Mouse (Mus musculus): ENCODE measurements at regions not wholly inside any gene's neighbourhood (a gene's known extent, or its start where the extent isn't known, plus 50 kb on each side); places are given as distances from the start of the nearest gene placed in this dataset.

DNA sequence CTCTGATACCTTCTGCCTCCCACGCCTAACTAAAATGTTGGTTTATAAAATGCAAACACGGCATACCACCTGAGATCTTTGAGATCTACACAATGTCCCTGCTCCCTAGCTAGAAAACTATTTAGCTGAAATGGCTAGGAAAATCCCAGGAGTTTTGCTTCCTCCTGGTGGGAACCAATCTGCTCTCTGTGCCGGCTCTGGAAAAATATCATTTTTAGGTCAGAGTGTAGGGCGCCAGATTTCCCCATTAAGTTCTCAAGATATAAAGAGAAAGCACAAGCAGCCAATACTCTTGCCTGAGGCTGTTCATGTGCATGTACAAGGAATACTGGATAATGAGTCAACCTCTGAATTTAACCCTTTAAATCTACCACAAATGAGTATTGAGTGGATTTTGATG, 301.0 kb downstream of the 9330182O14Rik start:
- no peak for DNase-seq

DNA sequence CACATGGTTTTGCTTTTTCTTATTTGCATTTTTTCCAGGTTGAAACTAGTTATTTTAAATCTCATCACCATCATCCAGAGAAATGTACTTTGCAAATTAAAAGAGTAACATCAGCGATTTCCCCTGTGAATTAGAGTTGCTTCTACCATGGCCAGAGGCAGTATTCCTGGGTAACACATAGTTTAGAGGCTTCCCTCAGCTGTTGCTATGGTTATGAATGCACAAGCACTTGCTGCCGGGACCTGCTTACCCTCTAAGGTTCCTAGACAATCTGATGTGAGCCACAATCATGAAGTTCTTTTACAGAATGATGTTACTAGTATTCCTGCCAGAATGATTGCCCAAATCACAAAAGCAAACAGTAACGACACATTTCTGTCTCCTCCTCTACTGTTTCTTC, 302.5 kb downstream of the 9330182O14Rik start:
- DNase-seq, result no peak

DNA sequence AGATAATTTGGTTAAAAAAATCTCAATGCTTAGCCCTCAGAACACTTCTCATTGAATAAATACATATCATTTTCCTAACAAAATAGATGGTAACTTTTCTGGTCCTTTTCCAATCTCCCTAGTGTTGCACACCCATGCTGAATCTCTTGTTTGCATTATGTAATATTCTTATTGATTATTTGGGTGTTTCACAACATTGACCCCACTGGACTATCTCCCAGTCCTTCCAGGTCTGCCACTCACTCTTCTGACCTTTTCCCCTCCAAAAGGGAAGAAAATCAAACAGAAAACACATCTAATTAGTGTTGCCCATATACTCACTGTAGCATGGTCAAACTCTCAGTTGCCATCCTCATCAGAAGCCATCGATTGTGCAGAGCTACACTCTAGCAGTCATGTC, 305.7 kb downstream of the 9330182O14Rik start:
- DNase-seq, result no peak

DNA sequence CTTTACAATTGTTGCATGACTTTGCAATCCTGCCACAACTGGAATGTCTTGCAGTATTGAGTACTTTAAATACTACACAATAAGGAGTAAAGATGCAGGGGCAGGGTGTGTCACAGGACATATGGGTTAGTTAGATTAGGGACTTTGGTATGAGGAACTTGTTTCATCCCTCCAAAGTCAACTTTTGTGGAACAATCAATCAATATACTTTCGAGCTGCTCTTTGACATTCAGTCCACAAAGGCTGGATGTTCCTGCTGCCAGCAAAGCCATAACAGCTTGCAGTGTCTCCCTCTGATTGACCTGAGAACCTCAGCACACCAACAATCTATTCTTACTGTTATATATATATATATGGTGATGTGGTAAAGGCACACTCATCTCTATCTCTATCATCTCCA, 314.5 kb downstream of the 9330182O14Rik start:
- DNase-seq, result no peak

DNA sequence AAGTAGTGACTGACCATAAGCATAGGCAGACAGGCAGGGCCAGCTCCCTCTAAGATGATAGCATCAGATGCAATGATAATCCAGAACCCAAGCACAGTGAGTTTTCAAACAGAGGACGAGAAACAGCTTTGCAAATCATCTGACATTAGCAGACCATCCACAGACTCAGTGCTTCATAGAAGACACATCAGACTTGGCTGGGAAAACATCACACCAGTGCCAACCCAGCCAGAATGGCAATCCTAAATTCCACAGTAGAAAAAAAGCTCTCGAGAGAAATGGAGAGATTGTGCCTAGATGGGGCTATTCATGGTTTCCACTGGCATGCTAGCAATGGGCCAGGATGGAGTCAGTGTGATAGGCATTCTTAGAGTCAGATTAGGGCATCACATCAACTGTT, 319.1 kb downstream of the 9330182O14Rik start:
- no peak for DNase-seq

DNA sequence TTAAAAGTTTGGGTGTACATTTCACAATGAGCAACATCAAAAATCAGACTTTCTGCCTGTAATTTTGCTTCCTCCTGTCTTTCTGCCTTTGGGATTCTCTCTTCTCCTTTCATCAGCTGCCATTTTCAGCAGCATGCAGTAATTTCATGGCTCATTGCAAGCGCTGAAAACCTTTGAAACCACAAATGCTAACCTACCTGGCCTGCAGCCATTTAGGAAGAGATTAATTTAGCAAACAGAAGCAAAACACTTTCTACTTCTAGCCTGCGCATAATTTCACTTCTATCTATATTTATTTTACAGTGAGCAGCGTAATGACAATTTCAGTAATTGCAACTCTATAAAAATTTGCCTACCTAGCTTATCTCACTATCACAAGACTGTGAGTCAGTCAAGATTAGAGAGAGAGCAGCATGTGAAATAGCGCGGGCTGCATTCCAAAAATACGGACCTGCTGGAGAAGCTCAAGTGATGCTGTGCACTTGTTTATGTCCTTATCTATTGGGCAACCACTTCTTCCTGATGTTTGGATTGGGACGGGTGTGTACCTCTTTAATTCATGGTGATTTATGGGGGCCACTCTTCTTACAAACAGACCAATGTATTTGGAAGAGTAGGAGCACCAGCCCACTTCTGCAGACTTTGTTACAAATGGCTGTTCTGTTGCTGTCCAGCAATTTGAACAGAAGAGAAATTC, 341.6 kb downstream of the 9330182O14Rik start:
- DNase-seq, result no peak

DNA sequence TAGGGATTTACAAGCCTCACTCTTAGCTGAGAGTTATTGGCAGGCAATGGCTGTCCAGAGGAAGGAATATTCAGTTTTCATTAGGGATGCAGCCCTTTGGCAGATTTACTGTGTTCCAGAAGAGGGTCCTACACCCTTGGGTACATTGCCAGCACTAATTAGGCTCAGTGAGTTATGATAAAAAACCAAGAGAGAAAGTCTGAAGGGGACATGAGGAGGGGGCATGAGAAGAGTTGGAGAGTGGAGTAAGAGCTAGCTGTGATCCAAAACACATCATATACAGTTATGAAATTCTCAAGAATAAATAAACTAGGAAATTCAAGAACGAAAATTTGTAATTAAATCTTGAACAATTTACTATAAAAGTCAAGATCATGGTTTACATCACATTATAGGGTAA, 346.2 kb downstream of the 9330182O14Rik start:
- DNase-seq, result no peak

DNA sequence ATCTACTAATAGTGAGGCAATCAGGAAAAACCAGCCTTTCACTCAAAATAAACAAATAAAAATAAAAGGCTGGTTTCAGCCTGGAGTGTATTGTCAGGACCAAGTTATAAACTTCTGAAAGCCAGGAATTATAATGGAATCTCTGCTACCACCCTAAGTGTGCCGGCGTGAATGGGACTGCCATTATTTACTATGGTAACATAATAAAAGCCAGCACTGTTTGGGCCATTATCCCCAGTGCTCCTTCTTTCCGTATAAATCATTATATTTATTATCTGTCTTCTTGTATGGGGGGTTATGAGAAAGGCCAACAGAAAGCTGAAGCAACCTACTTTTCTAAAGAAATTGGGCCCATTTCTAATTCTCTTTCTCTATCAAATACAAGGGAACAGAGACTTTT, 347.1 kb downstream of the 9330182O14Rik start:
- no peak for DNase-seq

DNA sequence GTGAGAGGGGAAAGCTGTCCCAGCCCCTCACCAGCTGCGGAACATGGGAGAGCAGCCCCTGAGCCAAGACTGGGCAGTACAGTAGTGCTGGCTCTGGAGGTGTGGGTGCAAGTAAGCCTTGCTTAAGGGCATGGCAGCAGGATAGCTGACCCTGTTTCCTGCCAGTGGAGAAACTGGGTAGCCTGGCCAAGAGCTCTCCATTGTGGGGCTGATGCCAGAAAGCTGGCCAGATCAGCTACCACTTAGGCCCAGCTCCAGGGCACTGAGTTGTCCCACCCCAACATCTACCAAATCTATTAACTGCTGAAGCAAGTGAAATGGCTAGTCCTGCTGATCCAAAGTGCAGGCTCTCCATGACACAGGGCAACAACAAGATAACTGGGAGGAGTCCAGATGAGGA, 351.8 kb downstream of the 9330182O14Rik start:
- DNase-seq, result peak; percentile 11

DNA sequence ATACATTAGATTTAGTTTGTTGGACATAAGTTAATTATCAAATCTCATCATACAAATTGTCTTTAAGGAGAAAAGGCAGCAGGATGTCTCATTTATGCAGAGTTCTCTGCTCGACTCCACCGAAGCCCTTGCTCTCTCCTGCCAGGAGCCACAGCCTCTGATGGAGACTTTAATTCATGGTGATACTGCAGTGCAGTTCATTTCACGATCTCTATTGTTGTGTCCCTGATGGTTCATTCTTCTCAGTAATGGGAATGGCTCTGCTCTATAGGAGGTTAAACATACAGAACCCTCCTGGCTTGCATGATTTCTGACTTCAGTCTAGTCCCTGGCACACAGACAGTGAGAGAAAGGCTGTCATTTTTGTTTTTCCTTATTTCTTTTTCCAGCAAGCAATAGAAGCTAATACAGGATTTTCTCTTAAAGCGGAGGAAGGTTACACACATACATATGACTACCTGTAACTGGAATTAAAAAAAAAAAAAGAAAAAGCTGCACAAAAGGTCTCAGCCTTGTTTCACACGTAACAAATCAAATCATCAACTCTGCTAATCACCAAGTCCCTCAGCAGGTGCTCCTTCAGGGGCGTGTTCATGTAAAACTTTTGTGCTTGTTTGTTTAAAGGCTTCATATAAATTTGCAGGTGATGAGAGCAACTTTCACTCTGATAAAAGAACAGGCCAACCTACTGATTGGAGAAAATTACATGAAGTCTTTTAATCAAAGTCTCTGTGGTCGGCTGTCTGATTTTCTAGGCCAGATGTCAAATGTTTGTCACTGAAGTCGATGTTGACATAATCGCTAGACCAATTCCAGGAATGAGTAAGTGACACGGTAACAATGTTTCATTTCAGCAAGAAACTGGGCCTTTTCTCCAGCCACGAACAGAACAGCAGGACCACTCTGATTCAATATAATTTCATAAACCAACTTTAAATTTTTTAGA, 367.3 kb downstream of the 9330182O14Rik start:
- no peak for DNase-seq

DNA sequence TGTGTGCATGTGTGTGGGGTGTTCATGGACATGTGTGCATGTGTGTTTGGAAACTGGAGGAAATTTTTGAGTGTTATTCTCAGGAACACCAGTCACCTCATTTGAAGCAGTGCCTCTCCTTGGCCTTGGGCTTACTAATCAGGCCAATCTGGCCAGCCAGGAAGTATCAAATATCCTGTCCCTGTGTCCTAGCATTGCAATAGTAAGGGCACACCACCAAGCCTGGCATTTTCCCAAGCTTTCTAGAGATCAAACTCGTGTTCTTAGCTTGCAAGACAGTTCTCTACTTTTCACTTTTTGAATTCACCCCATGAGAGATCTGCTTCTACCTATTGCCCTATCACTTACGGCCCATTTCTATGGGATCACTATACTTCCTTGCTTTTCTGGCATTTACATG, 376.7 kb downstream of the 9330182O14Rik start:
- DNase-seq, result peak; percentile 6

DNA sequence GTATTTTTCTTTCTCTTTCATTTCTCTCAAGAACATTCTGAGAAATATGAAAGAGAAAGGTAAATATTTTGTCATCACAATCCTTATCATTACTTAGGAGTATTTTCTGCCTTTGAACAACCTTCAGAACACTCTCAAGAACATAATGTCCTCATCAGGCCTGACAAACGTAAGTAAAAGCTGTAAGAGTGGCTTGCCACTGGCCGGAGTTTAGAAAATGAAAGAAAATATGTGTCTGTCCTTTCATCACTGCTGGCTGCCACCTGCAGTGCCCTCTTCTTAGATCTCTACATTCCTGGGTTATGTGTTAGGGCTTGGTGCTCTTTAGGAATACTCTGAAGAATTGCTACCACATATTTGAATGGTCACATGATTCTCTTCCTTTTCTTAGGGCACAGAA, 390.2 kb downstream of the 9330182O14Rik start:
- DNase-seq, result no peak

DNA sequence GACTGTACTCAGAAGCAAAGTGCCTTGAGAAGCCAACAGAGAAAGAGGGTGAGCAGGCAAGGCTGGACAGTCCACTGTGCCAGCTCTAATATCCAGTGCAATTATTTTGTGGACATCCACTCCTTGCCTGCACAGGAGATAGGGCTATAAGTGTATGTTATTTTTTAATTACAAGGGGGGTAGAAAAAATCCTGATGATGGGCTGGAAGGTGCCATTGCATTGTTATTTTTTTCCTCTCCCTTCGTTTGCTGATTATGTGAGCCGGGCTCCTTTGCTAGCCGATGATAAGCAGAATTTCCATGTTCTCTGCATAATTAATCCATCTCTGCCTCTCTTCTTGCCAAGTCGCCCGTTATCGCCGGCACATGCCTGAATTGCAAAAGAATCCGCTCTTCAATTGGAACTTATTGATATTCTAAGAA, 399.3 kb downstream of the 9330182O14Rik start:
- DNase-seq, result no peak

DNA sequence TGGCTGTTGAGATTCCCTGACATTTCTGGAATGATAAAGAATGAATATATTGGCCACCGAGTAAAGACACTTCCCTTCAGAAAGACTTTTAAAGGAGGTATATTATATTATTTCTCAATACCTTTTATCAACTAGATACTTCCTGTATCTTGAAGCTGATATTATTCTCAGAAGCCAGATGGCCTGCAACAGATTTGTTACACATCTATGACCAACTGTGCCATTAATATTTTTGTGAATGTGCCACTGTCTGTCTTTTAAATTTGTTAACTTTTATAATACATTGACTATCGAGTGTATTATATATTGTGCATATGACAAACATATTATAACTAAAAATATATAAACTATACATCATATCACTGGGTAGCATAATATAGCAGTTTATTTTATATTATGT, 427.5 kb downstream of the 9330182O14Rik start:
- DNase-seq, result no peak

DNA sequence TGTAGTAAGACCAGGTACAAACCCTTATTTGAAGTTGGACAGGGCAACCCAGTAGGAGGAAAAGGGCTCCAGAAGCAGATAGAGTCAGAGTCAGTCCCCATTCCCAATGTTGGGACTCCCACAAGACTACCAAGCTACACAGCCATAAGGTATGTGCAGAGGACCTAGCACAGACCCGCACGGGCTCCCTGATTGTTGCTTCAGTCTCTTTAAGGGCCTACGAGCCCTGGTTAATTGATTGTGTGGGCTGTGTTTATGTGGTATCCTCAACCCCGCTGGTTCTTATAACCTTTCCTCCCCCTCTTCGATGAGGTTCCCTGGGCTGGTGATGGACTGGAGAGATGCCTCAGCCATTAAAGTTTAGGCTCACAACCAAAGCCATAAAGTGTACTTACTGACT, 431.6 kb downstream of the 9330182O14Rik start:
- DNase-seq, result no peak

DNA sequence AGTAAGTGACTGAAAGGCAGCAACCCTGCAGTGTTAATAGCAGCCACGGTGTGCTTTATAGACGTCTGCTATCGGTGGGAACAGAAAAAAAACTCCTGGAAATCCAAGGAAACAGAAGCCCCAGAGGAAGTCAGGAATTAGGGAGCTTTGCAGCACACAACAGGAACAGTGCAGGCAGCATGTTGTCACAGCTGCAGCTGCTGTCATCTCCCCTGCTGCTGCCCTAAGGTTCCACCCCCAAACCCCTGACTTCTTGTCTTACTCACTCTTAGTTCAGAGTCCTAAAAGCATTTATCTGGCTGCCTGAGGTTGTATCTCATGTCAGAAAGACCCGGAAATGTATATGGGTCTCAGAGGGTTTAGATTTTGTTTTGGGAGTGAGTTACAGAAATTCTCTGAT, 432.3 kb downstream of the 9330182O14Rik start:
- DNase-seq, result no peak

DNA sequence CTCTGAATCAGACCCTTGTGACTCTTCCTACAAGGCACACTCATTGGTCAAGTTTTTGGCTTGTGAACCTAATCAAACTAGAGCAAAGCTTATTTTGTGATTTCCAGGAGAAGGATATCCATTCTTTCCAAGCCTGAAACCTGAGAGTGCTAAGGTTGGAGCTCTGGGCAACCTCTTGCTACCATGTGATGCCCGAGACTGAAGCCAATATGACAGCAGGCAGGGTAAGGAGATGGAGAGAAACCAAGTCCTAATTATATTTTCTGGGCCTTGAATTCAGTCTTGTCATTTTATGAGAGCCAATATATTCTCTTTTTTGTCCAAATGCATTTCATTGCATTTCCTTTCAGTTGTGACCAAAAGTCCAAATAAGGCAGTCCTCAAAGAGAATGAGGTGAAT, 434.5 kb downstream of the 9330182O14Rik start:
- no peak for DNase-seq

Measured in gastrocnemius, postnatal 10 days (tissue).